Mouse (Mus musculus) lung, postnatal 14 days (tissue): Measurements from ENCODE around the gene Itgav.

ENCODE experiments used
- DNase-seq: peaks from one replicate; pipeline ENCODE4 v3.0.0; 2021

Itgav gene

DNA sequence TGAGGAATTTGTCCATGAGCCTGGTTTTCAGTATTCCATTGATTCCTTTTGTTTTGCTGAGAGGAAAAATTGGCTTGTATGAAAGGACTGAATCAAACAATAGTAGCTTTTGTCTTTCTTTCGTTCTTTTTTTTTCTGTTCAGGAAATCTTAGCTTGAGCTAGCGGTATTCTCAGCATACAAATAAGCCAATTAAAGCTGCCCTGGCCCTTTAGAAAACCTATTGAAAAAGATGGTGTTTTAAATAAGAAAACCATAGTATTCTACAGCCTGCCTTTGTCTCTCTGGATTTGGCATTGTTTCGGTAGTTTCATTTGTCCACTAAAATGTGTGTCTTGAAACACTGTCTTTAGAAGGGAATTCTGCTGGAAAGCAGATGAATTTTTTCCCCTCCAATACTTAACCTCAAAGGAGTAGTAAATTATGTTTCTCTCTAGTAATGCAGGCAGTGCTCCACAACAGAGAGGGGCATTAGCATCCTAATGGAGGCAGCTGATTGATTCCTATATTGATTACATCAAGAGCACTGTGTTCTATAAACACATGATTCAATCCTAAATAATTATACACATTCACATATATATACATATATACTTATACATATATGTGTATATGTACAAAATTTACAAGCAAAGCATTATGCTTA is 104.8 kb downstream of the Itgav start:
- no peak for DNase-seq

DNA sequence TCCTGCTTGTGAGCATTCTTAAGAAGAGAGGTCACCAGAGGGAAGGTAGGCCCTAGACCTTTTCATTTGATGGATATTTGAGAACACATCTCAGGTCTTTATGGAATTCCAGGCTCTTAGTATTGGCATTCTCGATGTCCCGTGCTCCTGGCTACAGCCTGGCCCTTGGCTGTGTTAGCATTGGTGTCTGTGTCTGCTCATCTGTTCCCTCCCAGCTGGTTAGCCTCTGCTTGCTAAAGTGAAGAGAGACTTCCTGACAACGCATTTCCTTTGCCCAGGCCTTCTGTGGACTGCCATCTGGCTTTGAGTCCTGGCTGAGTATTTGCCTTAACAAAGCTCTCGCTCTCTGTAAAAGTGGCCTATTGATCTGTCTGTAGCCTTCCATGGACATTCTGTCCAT is 108.7 kb downstream of the Itgav start:
- DNase-seq, result no peak

DNA sequence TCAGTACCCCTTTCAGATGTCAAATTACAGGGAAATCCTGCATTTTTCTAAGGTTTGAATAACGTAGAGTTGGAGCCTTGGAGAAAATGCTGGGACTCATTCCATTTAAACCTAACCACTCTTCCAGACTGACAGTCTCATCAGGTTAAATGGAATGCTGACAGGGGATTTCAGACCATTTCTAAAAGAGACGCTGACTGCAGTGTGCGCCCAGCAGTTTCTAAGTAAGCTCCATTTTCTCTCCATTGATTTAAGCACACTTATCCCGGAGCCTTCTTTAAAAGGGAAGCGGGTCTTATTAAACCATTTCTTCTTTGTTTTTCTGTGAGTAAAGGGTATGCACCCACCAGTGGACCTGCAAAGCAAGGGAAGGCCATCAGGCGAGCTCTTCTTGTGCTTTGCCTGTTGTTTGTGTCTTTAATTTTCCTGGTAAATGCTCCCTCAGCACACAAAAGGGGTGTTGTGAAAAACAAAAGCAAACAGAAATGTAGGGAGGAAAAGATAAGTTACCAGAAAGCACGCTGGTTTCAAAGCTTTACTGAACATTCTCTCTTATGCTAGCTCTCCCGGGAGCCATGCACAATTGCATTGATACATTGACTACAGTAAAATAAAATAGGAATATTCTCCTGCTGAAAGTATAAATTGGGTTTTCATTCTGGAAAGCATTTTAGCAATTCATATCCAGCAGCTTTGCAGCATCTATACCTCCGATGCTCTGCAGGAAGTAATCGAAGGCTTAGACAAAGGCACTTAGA is 111.3 kb downstream of the Itgav start:
- no peak for DNase-seq

DNA sequence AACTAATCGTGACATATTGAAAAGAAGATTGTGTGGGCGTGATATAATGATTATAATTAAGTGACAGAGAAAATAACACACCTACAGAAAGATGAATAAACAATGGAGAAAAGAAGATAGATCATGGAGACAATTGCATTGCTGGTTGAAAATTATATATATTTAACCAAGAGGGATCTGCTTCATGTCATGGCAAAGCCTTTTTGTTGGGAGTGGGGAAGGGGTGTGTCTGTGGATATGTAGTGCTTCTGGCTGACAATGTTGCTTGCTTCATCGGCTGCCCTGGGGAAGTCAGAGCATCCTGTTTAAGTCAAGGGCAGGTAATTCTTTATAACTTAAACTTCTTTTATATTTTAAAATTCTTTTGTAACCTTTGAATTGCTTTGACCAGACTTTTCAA is 124.3 kb downstream of the Itgav start:
- DNase-seq, result no peak

DNA sequence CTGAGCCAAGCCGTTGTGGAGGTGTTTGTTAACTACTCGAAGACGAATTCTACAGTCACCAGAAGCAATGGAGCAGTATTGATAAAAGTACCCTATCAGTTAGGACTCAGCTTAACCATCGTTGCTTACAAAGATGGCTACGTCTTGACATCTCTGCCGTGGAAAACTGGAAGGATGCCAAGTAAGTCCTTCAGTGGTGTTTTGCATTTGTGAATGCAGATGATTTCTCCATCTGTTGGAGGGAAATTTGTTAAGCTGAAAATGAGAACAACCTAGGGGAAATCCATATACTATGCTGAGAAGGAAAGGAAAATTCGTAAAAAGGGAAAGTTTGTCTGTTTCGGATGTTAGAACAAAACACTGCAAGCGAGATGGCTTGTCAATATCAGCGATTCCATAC is 129.2 kb downstream of the Itgav start:
- no peak for DNase-seq

DNA sequence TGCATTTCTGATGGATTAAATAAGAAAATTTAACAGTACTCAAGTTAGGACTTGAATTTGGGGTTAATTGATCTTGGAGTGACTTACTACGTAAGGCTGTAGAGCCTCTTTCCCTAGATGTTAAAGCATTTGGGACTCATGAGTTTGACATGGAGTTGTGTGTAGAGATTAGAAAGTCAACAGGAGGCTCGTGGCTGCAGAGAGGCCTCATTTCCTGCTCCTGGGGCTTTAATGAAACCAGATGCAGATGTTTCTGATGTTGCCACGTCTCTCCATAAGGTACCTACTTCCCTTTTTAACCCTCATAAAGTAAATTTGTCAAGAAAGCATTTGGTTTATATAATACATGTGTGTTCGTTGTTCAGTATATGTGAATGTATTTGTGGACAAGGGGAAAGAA is 132.0 kb downstream of the Itgav start:
- no peak for DNase-seq
